Mouse (Mus musculus) intestine, embryonic 16.5 days (tissue): ENCODE measurements around the gene Mettl9. TPM values are rescaled to one million over a fixed set of nuclear protein-coding genes. Genes with fewer than 3 reads are reported as not detected.

Source experiments
- ATAC-seq: fragments of 200-750 bp; cut with Nextera tagmentation; 2 replicates; pipeline ENCODE4 v1.8.0; 2017; ENCODE audit warnings: moderate TSS enrichment, moderate library complexity
- H3K27ac ChIP-seq: fragments of 300-500 bp; sonication (generic); 2 replicates; pipeline ENCODE4 v1.5.1; 2014; ENCODE audit warnings: mild to moderate bottlenecking, low read length
- H3K27me3 ChIP-seq: fragments of 300-500 bp; sonication (generic); replicated peaks from 2 replicates; pipeline ENCODE4 v1.6.1; 2014; ENCODE audit warnings: low read length, control low read depth, mixed read lengths; ENCODE audit not compliant: control insufficient read depth, insufficient read depth
- H3K36me3 ChIP-seq: fragments of 300-500 bp; sonication (generic); 2 replicates; pipeline ENCODE4 v1.6.1; 2014; ENCODE audit warnings: low read length, control low read depth; ENCODE audit not compliant: control insufficient read depth, insufficient read depth
- H3K4me1 ChIP-seq: fragments of 300-500 bp; sonication (generic); 2 replicates; pipeline ENCODE4 v1.6.1; 2014; ENCODE audit warnings: low read length, control low read depth, mixed read lengths; ENCODE audit not compliant: control insufficient read depth, insufficient read depth
- H3K4me2 ChIP-seq: fragments of 300-500 bp; sonication (generic); 2 replicates; pipeline ENCODE4 v1.6.1; 2014; ENCODE audit warnings: low read depth, low read length, control low read depth
- H3K4me3 ChIP-seq: fragments of 300-500 bp; sonication (generic); 2 replicates; pipeline ENCODE4 v1.5.1; 2014; ENCODE audit warnings: mild to moderate bottlenecking, low read length
- H3K9ac ChIP-seq: fragments of 300-500 bp; sonication (generic); 2 replicates; pipeline ENCODE4 v1.6.1; 2014; ENCODE audit warnings: low read depth, low read length
- H3K9me3 ChIP-seq: fragments of 300-500 bp; sonication (generic); 2 replicates; pipeline ENCODE4 v1.6.1; 2016; ENCODE audit warnings: low read length, control low read depth; ENCODE audit not compliant: control insufficient read depth
- WGBS: fragments of 180-500 bp; shearing (Covaris S2); extraction: QIAGEN DNeasy Blood & Tissue Kit; methylation state at CpG from one replicate; pipeline ENCODE4 v1.1.7; 2014; 5-methylcytosine and 5-hydroxymethylcytosine counted together
- polyA plus RNA-seq: library from polyadenylated mRNA; unstranded; fragments of >200 nt; fragmentation: Nextera tagmentation; extraction: Ambion mirVana; gene quantifications from 2 replicates; pipeline ENCODE4 v1.2.1, GENCODE M21; 2015

Mettl9 gene
- polyA plus RNA-seq, 1 experiment from 2014 or later = 123 TPM

DNA sequence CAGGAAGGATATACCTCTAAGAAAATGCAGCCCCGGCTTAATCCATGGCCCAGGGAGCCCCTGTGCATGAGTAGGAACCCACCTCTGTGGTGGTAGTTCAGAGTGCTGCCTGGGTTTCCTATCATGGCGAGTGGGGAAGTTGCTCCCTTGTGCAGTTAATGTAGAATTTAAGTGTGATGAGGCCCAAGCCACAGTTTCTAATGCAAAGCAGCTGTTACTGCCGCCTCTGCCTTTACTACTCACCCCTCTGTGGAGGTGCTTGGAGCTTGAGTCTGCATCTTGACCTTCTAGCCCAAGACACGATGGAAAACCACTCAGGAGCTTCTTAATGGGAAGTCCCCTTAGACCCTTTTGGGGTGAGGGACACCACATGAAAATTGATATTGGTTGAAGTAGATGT lies 37.0 kb downstream of the Mettl9 start:
- H3K36me3 ChIP-seq = peaks cover 4% of the 10 kb centered on the region; the same call in 1 of the 2 replicates
- no peak for ATAC-seq
- WGBS = 88% methylated on average over 4 of the region's 4 CpGs

DNA sequence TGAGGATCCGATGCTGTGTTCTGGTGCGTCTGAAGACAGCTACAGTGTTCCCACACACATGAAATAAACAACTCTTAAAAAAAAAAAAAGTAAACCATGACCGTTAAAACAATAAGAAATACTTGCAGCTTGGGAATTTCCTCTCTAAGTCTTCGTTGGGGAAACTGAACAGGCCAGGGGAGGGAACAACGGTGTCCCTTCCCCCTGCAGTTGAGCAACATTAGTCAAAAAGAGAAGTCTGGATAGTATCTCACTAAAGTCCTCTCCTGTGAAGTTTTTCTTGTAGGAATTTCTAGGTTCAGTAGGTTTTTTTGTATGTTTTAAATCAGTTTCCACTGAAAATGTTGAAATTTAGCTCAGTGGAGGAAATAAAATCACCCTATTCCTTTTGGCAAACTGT lies 38.3 kb downstream of the Mettl9 start:
- Histone ChIP-seq H3K4me1 (no peaks in the 10 kb centered on the region), H3K36me3 (peaks cover 4% of the 10 kb centered on the region; the same call in 1 of the 2 replicates), H3K9me3 (no peaks in the 10 kb centered on the region), H3K4me3 (no peak overlapping the region), H3K9ac (no peak overlapping the region), H3K4me2 (no peak overlapping the region), H3K27me3 (no peaks in the 10 kb centered on the region), H3K27ac (no peak overlapping the region)
- 61% methylated on average over 5 of the region's 5 CpGs for WGBS
- no peak for ATAC-seq

More for the DNA sequence above, 37.0 kb downstream of the Mettl9 start:
- H3K27ac ChIP-seq = no peak overlapping the region
- H3K4me3 ChIP-seq = no peak overlapping the region
- no peak overlapping the region for H3K9ac ChIP-seq
- no peak overlapping the region for H3K4me2 ChIP-seq
- H3K27me3 ChIP-seq = no peaks in the 10 kb centered on the region
- no peaks in the 10 kb centered on the region for H3K4me1 ChIP-seq
- H3K9me3 ChIP-seq = no peaks in the 10 kb centered on the region

DNA sequence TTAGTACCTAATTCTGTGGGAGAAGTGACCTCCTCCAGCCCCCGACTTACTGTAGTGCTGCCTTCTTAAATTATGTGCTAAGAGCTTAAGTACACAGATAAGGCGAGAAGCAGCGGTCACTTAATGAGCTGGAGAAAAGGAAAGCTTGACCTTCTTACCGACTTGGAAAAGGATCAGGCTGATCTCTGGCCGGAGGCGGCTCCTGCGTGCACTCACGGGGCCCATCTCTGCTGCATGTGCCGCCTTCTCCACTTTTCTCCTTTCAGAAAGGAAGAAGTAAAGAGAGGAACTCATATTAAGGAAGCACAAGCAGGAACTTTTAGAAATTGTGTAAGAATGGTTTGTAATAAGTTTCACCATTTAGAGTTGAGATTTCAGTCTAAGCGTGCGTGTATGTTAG lies 40.0 kb downstream of the Mettl9 start, which contains the start of gene Igsf6:
Gene Igsf6 (minus strand): TSS at position 292 of the 400 bp plus-strand sequence.
- Histone ChIP-seq H3K4me1 (no peaks in the 10 kb centered on the region), H3K27ac (peak within 1 kb of the TSS; percentile 50; the same call in 1 of the 2 replicates), H3K9ac (no peak within 1 kb of the TSS), H3K27me3 (no peaks in the 10 kb centered on the region), H3K9me3 (no peaks in the 10 kb centered on the region), H3K36me3 (peaks cover 4% of the 10 kb centered on the region; the same call in 1 of the 2 replicates), H3K4me2 (no peak within 1 kb of the TSS), H3K4me3 (no peak within 1 kb of the TSS)
- 68% methylated on average over 11 of the region's 11 CpGs for WGBS
- ATAC-seq = no peak

DNA sequence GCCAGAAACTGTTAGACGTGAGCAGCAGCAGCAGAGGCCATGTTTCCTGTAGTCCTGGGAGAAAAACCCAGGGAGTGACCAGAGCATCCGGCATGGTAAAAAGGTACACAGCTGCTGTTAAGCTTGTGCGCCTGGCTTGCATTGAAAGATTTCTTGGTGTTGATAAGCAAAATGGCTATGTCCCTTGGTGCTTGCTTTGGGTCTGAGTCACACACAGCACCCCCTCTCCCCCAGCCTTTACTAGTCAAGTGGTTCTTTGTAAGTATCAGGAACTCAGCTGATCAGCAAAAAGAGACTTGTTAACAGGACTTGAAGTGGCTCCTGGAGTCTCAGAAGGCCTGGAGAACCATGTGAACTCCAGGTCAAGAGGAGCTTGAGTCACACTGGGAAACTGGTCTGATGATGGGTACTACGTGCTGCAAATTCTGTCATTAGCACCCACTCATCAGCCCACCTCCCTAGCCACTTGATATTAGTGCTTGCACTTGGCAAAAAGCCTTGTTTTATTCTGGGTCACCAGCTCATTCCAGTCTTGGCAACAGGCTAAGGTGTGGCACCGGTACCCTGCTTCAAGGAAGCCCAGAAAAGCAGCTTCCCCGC lies 40.7 kb downstream of the Mettl9 start:
- no peak overlapping the region for H3K9ac ChIP-seq
- no peak overlapping the region for H3K27ac ChIP-seq
- H3K9me3 ChIP-seq = no peaks in the 10 kb centered on the region
- no peaks in the 10 kb centered on the region for H3K27me3 ChIP-seq
- ATAC-seq = no peak
- H3K4me1 ChIP-seq = no peaks in the 10 kb centered on the region
- H3K4me3 ChIP-seq = no peak overlapping the region
- peaks cover 4% of the 10 kb centered on the region; the same call in 1 of the 2 replicates for H3K36me3 ChIP-seq
- 76% methylated on average over 6 of the region's 6 CpGs for WGBS
- H3K4me2 ChIP-seq = no peak overlapping the region

DNA sequence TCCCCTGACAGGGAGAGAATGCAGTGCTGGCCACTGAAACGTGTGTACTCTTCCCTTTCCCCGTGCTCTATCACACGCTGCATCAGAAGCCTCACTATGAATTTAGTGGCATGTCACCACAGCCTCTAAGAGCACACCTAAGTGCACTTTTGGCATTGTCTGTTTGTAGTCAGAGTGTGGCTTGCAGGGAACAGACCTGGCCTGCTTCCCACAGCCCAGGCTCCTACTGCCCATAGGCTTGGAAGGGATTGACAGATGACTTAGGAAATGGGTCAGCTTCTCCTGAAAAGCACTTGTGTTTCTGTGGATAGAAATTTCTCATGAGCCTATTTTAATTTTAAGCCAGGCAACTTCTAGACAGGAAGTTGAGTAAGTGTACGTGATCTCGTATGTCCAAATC lies 41.2 kb downstream of the Mettl9 start:
- no peaks in the 10 kb centered on the region for H3K4me1 ChIP-seq
- no peak overlapping the region for H3K9ac ChIP-seq
- H3K4me2 ChIP-seq = no peak overlapping the region
- H3K4me3 ChIP-seq = no peak overlapping the region
- no peaks in the 10 kb centered on the region for H3K9me3 ChIP-seq
- H3K36me3 ChIP-seq = peaks cover 4% of the 10 kb centered on the region; the same call in 1 of the 2 replicates
- ATAC-seq = no peak
- no peak overlapping the region for H3K27ac ChIP-seq
- 74% methylated on average over 5 of the region's 5 CpGs for WGBS
- no peaks in the 10 kb centered on the region for H3K27me3 ChIP-seq

DNA sequence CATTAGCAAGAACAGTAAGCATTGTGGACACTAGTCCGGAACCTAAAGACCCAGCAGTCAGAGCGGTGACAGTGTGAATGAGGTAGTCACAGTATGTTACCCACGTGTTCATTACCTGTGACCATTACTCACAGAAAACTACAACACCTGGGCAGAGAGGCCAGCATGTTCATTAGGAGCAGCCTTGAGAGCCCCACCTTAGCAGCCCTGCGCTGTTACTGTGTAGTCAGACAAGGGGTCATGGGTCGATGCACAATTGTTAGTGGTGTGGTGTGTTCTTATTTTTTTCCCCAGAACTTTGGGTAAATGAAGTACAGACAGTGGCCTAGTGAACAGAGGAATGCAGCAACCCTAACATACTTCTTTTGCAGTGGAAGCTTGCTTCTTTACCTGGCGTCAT lies 43.1 kb downstream of the Mettl9 start:
- Histone ChIP-seq H3K27ac (no peak overlapping the region), H3K9me3 (no peaks in the 10 kb centered on the region), H3K4me1 (no peaks in the 10 kb centered on the region), H3K4me3 (no peak overlapping the region), H3K36me3 (no peaks in the 10 kb centered on the region; the same call in 1 of the 2 replicates), H3K4me2 (no peak overlapping the region), H3K9ac (no peak overlapping the region), H3K27me3 (no peaks in the 10 kb centered on the region)
- 93% methylated on average over 6 of the region's 6 CpGs for WGBS
- ATAC-seq = no peak

DNA sequence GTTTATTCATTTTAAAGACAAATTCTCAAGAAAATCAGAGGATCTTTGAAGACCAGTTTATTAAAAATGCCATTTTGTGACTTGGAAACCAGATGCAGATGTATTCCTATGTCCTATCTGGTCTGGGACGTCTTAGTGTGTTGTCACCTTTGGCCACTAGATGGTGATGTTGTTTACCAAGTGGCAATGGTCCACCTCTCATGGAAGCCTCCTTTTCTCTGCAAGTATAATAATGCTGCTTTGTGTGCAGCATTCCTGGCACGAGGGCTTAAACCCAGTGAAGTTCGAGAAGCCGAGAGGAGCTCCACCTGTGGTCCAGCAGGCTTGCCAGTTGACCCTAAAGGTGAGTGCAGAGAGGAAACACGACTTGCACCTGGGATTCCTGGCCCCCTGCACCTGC lies 43.6 kb downstream of the Mettl9 start:
- Histone ChIP-seq H3K4me3 (no peak overlapping the region), H3K9me3 (no peaks in the 10 kb centered on the region), H3K4me1 (no peaks in the 10 kb centered on the region), H3K36me3 (no peaks in the 10 kb centered on the region; the same call in 1 of the 2 replicates), H3K4me2 (no peak overlapping the region), H3K27me3 (no peaks in the 10 kb centered on the region), H3K9ac (no peak overlapping the region), H3K27ac (no peak overlapping the region)
- ATAC-seq = peak; percentile 71
- WGBS = 25% methylated on average over 5 of the region's 5 CpGs

DNA sequence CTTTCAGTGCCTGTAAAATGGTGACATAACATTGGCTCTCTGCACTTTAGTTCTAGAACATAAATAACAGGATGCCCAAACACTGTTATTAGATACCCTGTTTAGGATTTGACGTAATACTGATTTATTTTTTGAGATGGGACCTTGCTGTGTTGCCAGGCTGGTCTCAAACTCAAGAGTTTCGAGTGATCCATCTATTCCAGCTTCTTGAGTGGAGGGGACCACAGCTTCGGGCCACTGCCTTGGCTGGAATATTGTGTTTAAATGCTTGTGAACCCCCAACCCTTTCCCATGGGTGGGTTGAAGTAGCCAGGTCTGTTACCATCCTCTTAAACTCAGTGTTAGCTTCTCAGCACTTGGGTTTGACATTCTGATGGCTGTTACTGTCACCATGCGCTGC lies 47.1 kb downstream of the Mettl9 start, which contains the start of gene Otoa:
Gene Otoa (plus strand): TSS at position 301 of the 400 bp plus-strand sequence.
- ATAC-seq = no peak
- Histone ChIP-seq H3K4me3 (no peak within 1 kb of the TSS), H3K4me2 (no peak within 1 kb of the TSS), H3K4me1 (no peaks in the 10 kb centered on the region), H3K36me3 (no peaks in the 10 kb centered on the region; the same call in 1 of the 2 replicates), H3K9ac (no peak within 1 kb of the TSS), H3K27me3 (no peaks in the 10 kb centered on the region), H3K27ac (no peak within 1 kb of the TSS), H3K9me3 (no peaks in the 10 kb centered on the region)
- 85% methylated on average over 4 of the region's 4 CpGs for WGBS

DNA sequence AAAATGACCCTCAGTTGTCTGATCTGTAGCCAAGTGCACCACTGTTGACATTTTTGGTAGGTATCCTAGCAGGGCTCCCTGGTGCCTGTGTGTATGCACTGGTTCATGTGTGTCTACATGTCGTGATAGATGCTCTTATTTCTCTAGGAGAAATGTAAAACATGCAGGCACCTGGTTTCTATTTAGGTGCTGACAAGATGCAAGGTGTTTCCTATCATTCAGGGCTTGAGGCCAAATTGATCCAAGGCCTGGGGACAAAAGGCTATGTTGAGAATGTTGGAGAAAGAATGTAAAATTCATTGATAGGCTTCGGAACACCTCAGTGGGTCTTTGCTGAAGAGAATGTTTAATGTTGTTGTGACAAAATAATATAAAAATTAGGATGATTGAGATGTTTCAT lies 47.6 kb downstream of the Mettl9 start:
- Histone ChIP-seq H3K9me3 (no peaks in the 10 kb centered on the region), H3K4me2 (no peak overlapping the region), H3K4me3 (no peak overlapping the region), H3K36me3 (no peaks in the 10 kb centered on the region; the same call in 1 of the 2 replicates), H3K9ac (no peak overlapping the region), H3K27me3 (no peaks in the 10 kb centered on the region), H3K4me1 (no peaks in the 10 kb centered on the region), H3K27ac (no peak overlapping the region)
- 75% methylated on average over 2 of the region's 2 CpGs for WGBS
- ATAC-seq = no peak
